Mouse (Mus musculus) G1E (cell line): ENCODE data around the gene Rtl8b.
"Not testable (repeated sequence)": the region's sequence is repeated elsewhere in the genome, so short reads cannot be mapped to it uniquely, and the experiment has no call there.

Source experiments
- CTCF ChIP-seq: IDR thresholded peaks from 2 replicates; pipeline ENCODE4 v1.5.1; 2012; ENCODE audit warnings: low read depth, low read length, inconsistent platforms, mixed read lengths
- POLR2AphosphoS5 ChIP-seq: IDR thresholded peaks from 2 replicates; pipeline ENCODE4 v1.6.1; 2012; ENCODE audit warnings: low read depth, low read length, inconsistent platforms; ENCODE audit not compliant: insufficient replicate concordance

DNA sequence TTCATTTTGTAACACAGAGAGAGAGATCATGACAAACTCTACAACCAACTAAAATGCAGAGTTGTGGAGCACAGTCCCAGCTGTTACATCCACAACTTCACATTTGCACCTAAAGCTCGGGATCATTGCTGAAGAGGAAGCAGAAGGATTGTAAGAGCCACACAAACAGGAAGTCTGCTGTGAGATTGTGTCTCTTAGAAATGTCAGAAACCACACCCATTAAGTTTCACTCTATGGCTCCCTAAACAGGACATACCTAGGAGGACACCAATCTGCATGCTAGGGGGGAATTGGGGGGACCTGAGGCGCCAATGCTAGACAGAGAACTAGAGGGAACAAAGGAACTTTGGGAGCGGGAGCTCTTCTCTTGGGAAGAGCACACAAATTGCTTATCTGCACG lies 17.3 kb downstream of the Rtl8b start:
- not testable (repeated sequence) for TF ChIP-seq CTCF, POLR2AphosphoS5
